8 mouse cellular contexts compared by ENCODE assay signal in the genomic region with DNA sequence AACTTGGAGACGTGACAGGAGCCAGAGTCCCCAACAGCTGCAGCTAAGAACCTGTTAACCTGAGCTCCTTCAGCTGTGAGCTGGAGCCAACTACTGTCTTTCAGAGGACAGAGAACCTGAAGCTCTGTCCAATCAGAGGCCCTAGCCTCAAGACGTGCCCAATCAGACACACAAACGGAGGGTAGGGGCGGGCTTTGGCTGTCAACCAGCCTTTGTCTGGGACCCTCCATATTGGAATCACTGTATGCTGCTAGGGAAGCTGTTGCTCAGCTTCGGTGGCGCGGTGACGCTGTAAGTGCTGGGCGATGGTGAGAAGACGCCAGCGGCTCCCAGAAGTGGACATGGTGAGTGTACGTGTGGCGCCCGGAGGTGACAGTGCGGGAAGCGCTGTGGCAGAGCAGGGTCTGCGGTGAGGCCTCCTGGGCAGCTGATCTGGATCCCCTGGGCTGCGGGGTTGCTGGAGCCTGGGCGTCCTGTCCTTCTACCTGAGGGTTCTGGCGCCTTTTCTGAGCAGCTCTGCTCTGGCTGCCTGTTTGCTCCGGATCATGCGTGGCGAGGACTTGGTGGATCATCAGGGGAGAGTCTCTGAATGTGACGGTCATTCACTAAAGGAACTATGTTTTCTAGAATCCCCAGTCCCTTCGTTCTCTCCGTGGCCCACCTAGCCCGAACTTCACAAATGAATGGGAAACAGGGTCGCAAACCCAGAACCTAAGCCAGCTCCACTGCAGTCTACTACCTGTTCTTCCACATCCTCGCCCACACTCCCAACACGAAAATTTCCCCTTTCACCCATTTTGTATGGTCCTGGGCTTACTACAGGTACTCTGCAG. TPM values are rescaled to one million over a fixed set of nuclear protein-coding genes. Genes with fewer than 3 reads are reported as not detected.
DNase-seq lines count a peak whose midpoint lies in the region; ATAC-seq and TF ChIP-seq lines count a peak whose summit lies in the region.

A gene (plus strand): TSS at position 215 of the 833 bp plus-strand sequence.

- TF ChIP-seq CTCF in ES-Bruce4 (IDR thresholded peaks at IDR 0.05; ENCODE audit: low read depth, low read length): no peak
- TF ChIP-seq CTCF in liver, postnatal 0 days (IDR thresholded peaks at IDR 0.05; ENCODE audit: low read depth): no peak

- under 1% methylated on average over 30 of the region's 30 CpGs for WGBS in forebrain, embryonic 13.5 days
- WGBS in large intestine, adult 2 months: under 1% methylated on average over 30 of the region's 30 CpGs
- under 1% methylated on average over 30 of the region's 30 CpGs for WGBS in liver, postnatal 0 days (ENCODE audit: insufficient replicate concordance)
- under 1% methylated on average over 30 of the region's 30 CpGs for WGBS in neural tube, embryonic 14.5 days

- H3K4me2 ChIP-seq in forebrain, embryonic 13.5 days: peak within 1 kb of the TSS; percentile 77
- peak within 1 kb of the TSS; percentile 91 for H3K4me2 ChIP-seq in liver, postnatal 0 days (ENCODE audit: low read depth, low read length)
- H3K4me2 ChIP-seq in neural tube, embryonic 14.5 days (ENCODE audit: low read depth, low read length): peak within 1 kb of the TSS; percentile 63

- DNase-seq in heart, postnatal 10 days: peak; percentile 97 to 98
- DNase-seq in large intestine, adult 2 months (ENCODE audit: low read depth, low spot score): peak; percentile 94
- peak; percentile 92 for DNase-seq in liver, postnatal 0 days
- peak; percentile 93 for DNase-seq in testis, postnatal 10 days (ENCODE audit: low spot score)

- H3K9ac ChIP-seq in ES-Bruce4 (ENCODE audit: low read depth, poor library complexity, severe bottlenecking): peak within 1 kb of the TSS; percentile 58
- H3K9ac ChIP-seq in forebrain, embryonic 13.5 days: peak within 1 kb of the TSS; percentile 93
- peak within 1 kb of the TSS; percentile 89 for H3K9ac ChIP-seq in liver, postnatal 0 days (replicated peaks)
- peak within 1 kb of the TSS; percentile 84 for H3K9ac ChIP-seq in neural tube, embryonic 14.5 days (replicated peaks; ENCODE audit: low read depth, low read length)

- H3K27me3 ChIP-seq in ES-Bruce4 (ENCODE audit: control insufficient read depth, insufficient read depth, low read length, poor library complexity, severe bottlenecking): no peaks in the 10 kb centered on the region
- no peaks in the 10 kb centered on the region for H3K27me3 ChIP-seq in forebrain, embryonic 13.5 days
- no peaks in the 10 kb centered on the region for H3K27me3 ChIP-seq in liver, postnatal 0 days (ENCODE audit: insufficient read depth, low read length)
- no peaks in the 10 kb centered on the region for H3K27me3 ChIP-seq in neural tube, embryonic 14.5 days (ENCODE audit: control insufficient read depth, insufficient read depth, low read length)

- H3K4me1 ChIP-seq in ES-Bruce4 (ENCODE audit: control insufficient read depth, insufficient read depth, low read length): no peaks in the 10 kb centered on the region
- peaks cover 28% of the 10 kb centered on the region for H3K4me1 ChIP-seq in forebrain, embryonic 13.5 days
- H3K4me1 ChIP-seq in liver, postnatal 0 days (ENCODE audit: insufficient read depth): peaks cover 5% of the 10 kb centered on the region
- peaks cover 19% of the 10 kb centered on the region for H3K4me1 ChIP-seq in neural tube, embryonic 14.5 days (ENCODE audit: control insufficient read depth, insufficient read depth, low read length)

- no peak within 1 kb of the TSS for H3K27ac ChIP-seq in ES-Bruce4 (ENCODE audit: insufficient read depth, low read length)
- peak within 1 kb of the TSS; percentile 91 for H3K27ac ChIP-seq in forebrain, embryonic 13.5 days
- H3K27ac ChIP-seq in liver, postnatal 0 days (ENCODE audit: low read depth): peak within 1 kb of the TSS; percentile 81
- peak within 1 kb of the TSS; percentile 93 for H3K27ac ChIP-seq in neural tube, embryonic 14.5 days (ENCODE audit: low read depth, low read length)

- H3K9me3 ChIP-seq in ES-Bruce4 (replicated peaks; ENCODE audit: control insufficient read depth, insufficient read depth, low read length, poor library complexity, severe bottlenecking): no peaks in the 10 kb centered on the region
- 0 out of 2 replicates have a peak, but pooled peaks cover 3% of the 10 kb centered on the region for H3K9me3 ChIP-seq in forebrain, embryonic 13.5 days (replicated peaks)
- H3K9me3 ChIP-seq in liver, postnatal 0 days (ENCODE audit: low read length): no peaks in the 10 kb centered on the region
- peaks cover 5% of the 10 kb centered on the region; the same call in 1 of the 2 replicates for H3K9me3 ChIP-seq in neural tube, embryonic 14.5 days (ENCODE audit: control insufficient read depth, low read length)

- TF ChIP-seq POLR2A in ES-Bruce4 (IDR thresholded peaks at IDR 0.05; ENCODE audit: insufficient read depth, low read length): no peak

- H3K36me3 ChIP-seq in ES-Bruce4 (ENCODE audit: control insufficient read depth, insufficient read depth, low read length, poor library complexity, severe bottlenecking): no peaks in the 10 kb centered on the region
- peaks cover 5% of the 10 kb centered on the region for H3K36me3 ChIP-seq in forebrain, embryonic 13.5 days (ENCODE audit: poor library complexity, severe bottlenecking)
- peaks cover 2% of the 10 kb centered on the region; the same call in 1 of the 2 replicates for H3K36me3 ChIP-seq in liver, postnatal 0 days (replicated peaks; ENCODE audit: insufficient read depth, low read length)
- no peaks in the 10 kb centered on the region for H3K36me3 ChIP-seq in neural tube, embryonic 14.5 days (ENCODE audit: control insufficient read depth, insufficient read depth, low read length)

- TF ChIP-seq EP300 in ES-Bruce4 (IDR thresholded peaks at IDR 0.05; ENCODE audit: insufficient read depth, low read depth, low read length): no peak
- TF ChIP-seq EP300 in liver, postnatal 0 days (IDR thresholded peaks at IDR 0.05; ENCODE audit: low read depth): no peak

- peak within 1 kb of the TSS; percentile 95 for H3K4me3 ChIP-seq in ES-Bruce4 (ENCODE audit: low read depth, low read length)
- peak within 1 kb of the TSS; percentile 88 for H3K4me3 ChIP-seq in forebrain, embryonic 13.5 days
- peak within 1 kb of the TSS; percentile 83 for H3K4me3 ChIP-seq in liver, postnatal 0 days (ENCODE audit: low read depth, low read length)
- peak within 1 kb of the TSS; percentile 69 for H3K4me3 ChIP-seq in neural tube, embryonic 14.5 days (ENCODE audit: low read depth, low read length)

- intact Hi-C loops in heart, postnatal 10 days (cut with DNase I): no loop called here

- ATAC-seq in cerebellum, adult (ENCODE audit: insufficient number of reproducible peaks, low FRiP score, low TSS enrichment): peak; percentile 91
- peak; percentile 95 for ATAC-seq in forebrain, embryonic 13.5 days
- peak; percentile 84 for ATAC-seq in liver, postnatal 0 days
- ATAC-seq in neural tube, embryonic 14.5 days (ENCODE audit: low read depth): peak; percentile 95

RNA-seq across cellular contexts. Expression of the gene that starts here (rescaled TPM):
- polyA plus RNA-seq in ES-Bruce4 (2011; ENCODE audit: insufficient read depth, insufficient read length, low read depth, missing spikeins): 3.5 and 3.7 TPM in 2 replicates
- 19.5 and 21.9 TPM in 2 replicates for polyA plus RNA-seq in forebrain, embryonic 13.5 days (2015; fragmentation: Nextera tagmentation; extraction: Ambion mirVana)
- total RNA-seq in heart, postnatal 10 days (2021): 1 to 10 TPM; 6.2 to 6.3 TPM
- 1.3 and 1.7 TPM in 2 replicates for polyA plus RNA-seq in large intestine, adult 2 months (2012; rRNA removed)
- 2.6 and 2.7 TPM in 2 replicates for polyA plus RNA-seq in liver, postnatal 0 days (2015; fragmentation: Nextera tagmentation; extraction: Ambion mirVana)
- 25.6 and 26.8 TPM in 2 replicates for polyA plus RNA-seq in neural tube, embryonic 14.5 days (2014; fragmentation: Nextera tagmentation; extraction: Ambion mirVana)
